Mouse (Mus musculus): ENCODE data around the gene Bod1l. TPM values are rescaled to one million over a fixed set of nuclear protein-coding genes. Genes with fewer than 3 reads are reported as not detected.
A peak's percentile ranks its signal among the peaks of the same experiment; 100 is the strongest.

Gene Bod1l
- total RNA-seq, 2 experiments from 2014 or later = 19.4 to 21.9 TPM

- DNase-seq (ENCODE audit: low spot score in 2 of 2) = no peak
These were observed 39.5 kb downstream of the Bod1l start for GRCm38 (mm10) chr5:41804643-41805042.

DNA sequence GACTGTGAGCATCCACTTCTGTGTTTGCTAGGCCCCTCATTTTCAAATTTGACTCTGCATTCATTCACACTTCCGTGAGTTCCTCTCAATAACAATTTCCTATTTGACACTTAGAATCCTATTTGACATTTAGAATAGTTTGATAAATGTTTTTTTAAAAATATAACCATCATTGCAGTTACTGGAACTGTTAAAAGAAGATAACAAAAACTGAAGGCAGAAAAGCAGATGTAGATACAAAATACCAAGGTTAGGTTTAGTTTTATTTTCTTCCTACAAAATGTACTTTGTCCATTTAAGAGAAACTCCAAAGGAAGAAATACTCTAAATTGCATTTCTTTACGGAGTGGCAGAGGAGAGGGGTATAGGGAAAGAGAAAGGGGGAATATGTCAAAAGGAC is 42.5 kb downstream of the Bod1l start:
- no peak for DNase-seq (ENCODE audit: low spot score in 2 of 2)

DNA sequence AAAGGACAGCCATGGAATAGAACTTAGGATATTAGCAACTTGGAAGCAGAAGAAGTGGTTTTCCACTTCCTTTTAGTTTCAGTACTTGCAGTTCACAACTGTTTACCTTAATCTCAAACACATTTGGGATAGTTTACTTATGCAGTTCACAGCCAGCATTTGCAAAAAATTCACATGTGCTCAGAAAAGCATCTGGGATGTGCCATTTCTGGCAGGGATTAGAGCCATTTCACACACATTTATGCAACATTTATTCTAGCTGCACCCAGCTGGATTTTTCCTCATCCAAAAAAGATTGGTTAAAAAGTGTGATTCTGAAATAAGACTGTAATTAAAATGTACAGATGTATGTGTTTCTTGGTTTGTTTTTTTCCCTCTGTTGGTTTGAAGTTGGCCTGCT is 49.7 kb downstream of the Bod1l start:
- no peak for DNase-seq (ENCODE audit: low spot score in 2 of 2)

GRCm38 (mm10) chr5:41790517-41790916 is 53.6 kb downstream of the Bod1l start:
- DNase-seq (ENCODE audit: low spot score in 2 of 2) = no peak

- DNase-seq (ENCODE audit: low spot score in 2 of 2) = no peak
These were observed 55.2 kb downstream of the Bod1l start for GRCm38 (mm10) chr5:41788877-41789276.

GRCm38 (mm10) chr5:41781890-41782289 is 62.2 kb downstream of the Bod1l start:
- DNase-seq (ENCODE audit: low spot score in 2 of 2) = no peak

DNA sequence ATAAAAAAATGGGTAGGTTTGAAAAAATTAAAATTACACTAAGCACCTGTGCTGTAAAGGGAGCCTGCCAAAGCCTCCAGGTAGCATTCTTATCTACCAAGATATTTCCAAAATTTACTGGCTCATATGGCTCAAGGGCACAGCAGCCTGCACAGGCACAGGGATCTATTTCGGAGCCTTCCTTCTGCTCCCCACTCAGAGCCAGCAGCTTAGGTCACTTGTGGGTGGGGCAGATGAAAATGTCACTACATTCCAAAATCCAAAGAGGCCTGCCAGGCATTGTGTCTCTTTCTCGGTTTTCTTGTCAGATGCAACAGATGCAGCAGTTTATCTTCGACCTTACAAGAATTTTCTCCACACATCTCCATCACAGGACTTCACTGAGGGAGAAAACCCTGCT is 64.1 kb downstream of the Bod1l start:
- no peak for DNase-seq (ENCODE audit: low spot score in 2 of 2)

DNA sequence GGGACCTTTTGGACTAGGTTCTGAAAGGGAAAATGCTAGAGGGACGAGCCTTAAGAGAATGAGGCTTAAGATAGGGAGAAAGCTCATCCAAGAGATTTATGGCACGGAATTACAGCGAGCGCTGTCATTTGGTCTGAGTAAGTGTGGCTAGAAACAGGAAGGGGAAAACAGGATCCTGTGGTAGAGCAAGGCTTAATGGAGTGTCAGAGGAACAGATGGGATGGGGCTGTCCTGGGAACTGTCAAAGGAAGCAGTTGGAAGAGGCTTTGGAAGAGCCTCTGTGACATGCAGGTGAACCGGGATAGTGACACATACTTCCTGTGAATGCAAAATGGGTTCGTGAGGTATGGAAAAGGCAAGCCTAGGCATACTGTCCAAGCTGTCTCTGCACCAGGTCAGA is 68.4 kb downstream of the Bod1l start:
- DNase-seq (ENCODE audit: low spot score in 2 of 2) = no peak

GRCm38 (mm10) chr5:41775273-41775672 is 68.8 kb downstream of the Bod1l start:
- no peak for DNase-seq (ENCODE audit: low spot score in 2 of 2)

GRCm38 (mm10) chr5:41768382-41769040 is 75.6 kb downstream of the Bod1l start:
- DNase-seq (ENCODE audit: low spot score in 2 of 2) = peak; percentile 68 to 87

- no peak for DNase-seq (ENCODE audit: low spot score in 2 of 2)
These were observed 76.6 kb downstream of the Bod1l start for GRCm38 (mm10) chr5:41767296-41768200.

DNA sequence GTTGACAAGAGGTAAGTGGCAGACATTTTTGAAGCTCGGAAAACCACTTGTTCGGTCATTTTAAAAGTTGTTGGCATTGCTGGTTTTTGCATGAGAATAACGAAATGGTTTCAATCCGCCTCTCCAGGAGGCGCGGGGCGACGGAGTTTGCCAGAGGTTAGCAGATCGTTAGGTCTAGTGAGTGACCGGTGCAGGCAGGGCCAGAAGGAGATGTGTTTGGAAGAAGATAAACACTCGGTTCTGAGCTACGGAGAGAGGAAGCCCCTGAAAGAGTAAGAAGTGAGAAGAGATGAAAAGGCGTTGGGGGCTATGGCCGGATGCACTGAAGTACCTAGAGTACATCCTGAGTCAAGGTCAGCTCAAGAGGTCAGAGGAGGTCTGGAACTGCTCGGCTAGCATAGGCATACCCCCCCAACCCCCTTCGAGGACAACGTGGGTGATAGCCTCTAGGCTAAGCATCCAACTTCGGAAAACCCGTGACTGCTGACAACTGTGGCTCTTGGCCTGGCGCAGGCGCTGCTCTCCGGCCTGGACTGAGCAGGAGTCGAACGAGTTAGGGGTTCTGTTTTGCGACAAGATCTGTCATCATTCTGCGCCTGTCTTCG is 77.6 kb downstream of the Bod1l start:
- no peak for DNase-seq (ENCODE audit: low spot score in 2 of 2)

GRCm38 (mm10) chr5:41765626-41766405 is 78.3 kb downstream of the Bod1l start:
- no peak for DNase-seq (ENCODE audit: low spot score in 2 of 2)

GRCm38 (mm10) chr5:41763731-41764721 is 80.1 kb downstream of the Bod1l start, which contains the start of gene Nkx3-2:
TSS of gene Nkx3-2 (minus strand) at chr5:41764501.
- DNase-seq (ENCODE audit: low spot score in 2 of 2) = no peak

- DNase-seq (ENCODE audit: low spot score in 2 of 2) = no peak
These were observed 81.0 kb downstream of the Bod1l start for GRCm38 (mm10) chr5:41762947-41763730.

GRCm38 (mm10) chr5:41762141-41762946 is 81.8 kb downstream of the Bod1l start:
- DNase-seq (ENCODE audit: low spot score in 2 of 2) = no peak

DNA sequence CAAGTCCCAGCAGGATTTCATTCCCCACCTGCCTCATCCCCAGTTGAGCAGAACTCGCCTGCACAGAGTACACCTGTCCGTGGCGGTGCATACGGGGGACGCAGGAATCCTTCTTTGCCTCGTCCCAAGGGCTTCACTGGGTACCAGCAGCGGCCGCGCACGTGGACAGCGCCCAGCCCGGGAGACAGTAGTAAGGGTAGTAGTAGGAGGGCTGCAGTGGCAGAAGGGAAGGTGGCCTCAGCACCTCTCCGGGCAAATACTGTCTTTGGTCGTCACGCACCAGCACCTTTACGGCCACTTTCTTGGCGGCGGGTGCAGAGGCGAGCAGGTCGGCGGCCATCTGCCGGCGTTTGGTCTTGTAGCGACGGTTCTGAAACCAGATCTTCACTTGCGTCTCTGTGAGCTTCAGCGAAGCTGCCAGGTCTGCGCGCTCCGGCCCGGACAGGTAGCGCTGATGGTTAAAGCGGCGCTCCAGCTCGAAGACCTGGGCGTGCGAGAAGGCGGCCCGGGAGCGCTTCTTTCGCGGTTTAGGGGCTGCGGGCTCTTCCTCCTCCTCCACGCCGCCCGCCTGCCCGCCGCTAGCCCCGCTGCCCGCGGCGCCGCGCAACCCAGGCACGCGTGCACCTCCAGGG is 82.5 kb downstream of the Bod1l start:
- DNase-seq (ENCODE audit: low spot score in 2 of 2) = no peak

Measured in gastrocnemius, postnatal 4 days (tissue).